Mouse (Mus musculus) cortical plate, adult 2 months (tissue): ENCODE results near the gene Tmcc2. TPM values are rescaled to one million over a fixed set of nuclear protein-coding genes. Genes with fewer than 3 reads are reported as not detected.

Experiments
- H3K27ac ChIP-seq: fragments of 200-500 bp; 2 replicates; pipeline ENCODE4 v1.5.1; 2012; ENCODE audit warnings: low read length, control low read depth, inconsistent platforms; ENCODE audit not compliant: insufficient read depth
- H3K4me1 ChIP-seq: fragments of 200-500 bp; 2 replicates; pipeline ENCODE4 v1.6.1; 2011; ENCODE audit warnings: low read length; ENCODE audit not compliant: control insufficient read depth, insufficient read depth
- H3K4me3 ChIP-seq: fragments of 200-500 bp; 2 replicates; pipeline ENCODE4 v1.5.1; 2011; ENCODE audit warnings: mild to moderate bottlenecking, low read length, control low read depth; ENCODE audit not compliant: insufficient read depth
- CTCF ChIP-seq: fragments of 200-500 bp; IDR thresholded peaks from 2 replicates; pipeline ENCODE4 v1.5.1; 2011; ENCODE audit warnings: mild to moderate bottlenecking, control low read depth, low read length; ENCODE audit not compliant: insufficient read depth; ENCODE audit errors: extremely low read depth
- POLR2A ChIP-seq: fragments of 200-500 bp; IDR thresholded peaks from 2 replicates; pipeline ENCODE4 v1.6.1; 2011; ENCODE audit warnings: mild to moderate bottlenecking, low read length, control low read depth; ENCODE audit not compliant: insufficient read depth; ENCODE audit errors: extremely low read depth
- polyA plus RNA-seq: library from polyadenylated mRNA; depleted of rRNA; stranded (reverse); fragments of >200 nt; gene quantifications from 2 replicates; pipeline ENCODE4 v1.2.3, GENCODE M21; 2012

Gene Tmcc2
- polyA plus RNA-seq, 1 experiment = 124 TPM

- no peaks in the 10 kb centered on the region for H3K4me1 ChIP-seq
- no peak overlapping the region for H3K27ac ChIP-seq
- H3K4me3 ChIP-seq = no peak overlapping the region
- TF ChIP-seq POLR2A (no peak), CTCF (no peak)
These were observed 44.1 kb downstream of the Tmcc2 start for GRCm38 (mm10) chr1:132346951-132347350.

GRCm38 (mm10) chr1:132346134-132346851 is 44.8 kb downstream of the Tmcc2 start:
- no peak for TF ChIP-seq POLR2A
- TF ChIP-seq CTCF = no peak
- no peak overlapping the region for H3K4me3 ChIP-seq
- H3K27ac ChIP-seq = no peak overlapping the region
- H3K4me1 ChIP-seq = no peaks in the 10 kb centered on the region

- no peak for TF ChIP-seq POLR2A
- TF ChIP-seq CTCF = no peak
- H3K4me3 ChIP-seq = no peak overlapping the region
- no peaks in the 10 kb centered on the region for H3K4me1 ChIP-seq
- H3K27ac ChIP-seq = no peak overlapping the region
These were observed 45.6 kb downstream of the Tmcc2 start for GRCm38 (mm10) chr1:132345514-132345913.

- TF ChIP-seq CTCF (no peak), POLR2A (no peak)
- H3K4me3 ChIP-seq = no peak overlapping the region
- H3K4me1 ChIP-seq = no peaks in the 10 kb centered on the region
These were observed 47.4 kb downstream of the Tmcc2 start for GRCm38 (mm10) chr1:132343656-132344055.

GRCm38 (mm10) chr1:132343191-132343590 is 47.9 kb downstream of the Tmcc2 start:
- Histone ChIP-seq H3K4me1 (no peaks in the 10 kb centered on the region), H3K27ac (no peak overlapping the region), H3K4me3 (no peak overlapping the region)
- TF ChIP-seq POLR2A (no peak), CTCF (no peak)

More at GRCm38 (mm10) chr1:132343656-132344055, 47.4 kb downstream of the Tmcc2 start:
- no peak overlapping the region for H3K27ac ChIP-seq

GRCm38 (mm10) chr1:132342518-132342917 is 48.6 kb downstream of the Tmcc2 start:
- Histone ChIP-seq H3K4me3 (no peak overlapping the region), H3K4me1 (no peaks in the 10 kb centered on the region), H3K27ac (no peak overlapping the region)
- no peak for TF ChIP-seq POLR2A

GRCm38 (mm10) chr1:132341731-132342501 is 49.2 kb downstream of the Tmcc2 start:
- Histone ChIP-seq H3K4me1 (no peaks in the 10 kb centered on the region), H3K4me3 (no peak overlapping the region), H3K27ac (no peak overlapping the region)
- TF ChIP-seq POLR2A (no peak), CTCF (no peak)

- Histone ChIP-seq H3K4me1 (no peaks in the 10 kb centered on the region), H3K27ac (no peak overlapping the region), H3K4me3 (no peak overlapping the region)
- no peak for TF ChIP-seq POLR2A
- TF ChIP-seq CTCF = no peak
These were observed 52.9 kb downstream of the Tmcc2 start for GRCm38 (mm10) chr1:132338027-132338660.

- Histone ChIP-seq H3K4me3 (no peak overlapping the region), H3K4me1 (no peaks in the 10 kb centered on the region), H3K27ac (no peak overlapping the region)
- no peak for TF ChIP-seq POLR2A
- no peak for TF ChIP-seq CTCF
These were observed 54.2 kb downstream of the Tmcc2 start for GRCm38 (mm10) chr1:132336921-132337320.
